Mouse (Mus musculus): ENCODE measurements around the gene Trabd2b.

- TF ChIP-seq HCFC1 (IDR thresholded peaks at IDR 0.05; ENCODE audit: borderline replicate concordance, insufficient read depth, low read length) (no peak), CHD2 (IDR thresholded peaks at IDR 0.05; ENCODE audit: low read depth, low read length) (no peak), MAFK (IDR thresholded peaks at IDR 0.05; ENCODE audit: insufficient read depth, low read depth, low read length) (no peak), ZNF384 (IDR thresholded peaks at IDR 0.05; ENCODE audit: low read depth, low read length) (no peak), ZC3H11A (IDR thresholded peaks at IDR 0.05; ENCODE audit: borderline replicate concordance, low read depth, low read length) (no peak)
Measured at GRCm38 (mm10) chr4:114385236-114385635, 21.3 kb upstream of the Trabd2b start.

Data from ES-E14 (cell line).